Mouse (Mus musculus) effector memory CD4-positive, alpha-beta T cell, adult 7 months (primary cell): Measurements from ENCODE around the gene Flrt1. TPM values are rescaled to one million over a fixed set of nuclear protein-coding genes. Genes with fewer than 3 reads are reported as not detected.

ENCODE experiments used
- polyA plus RNA-seq: library from polyadenylated mRNA; unstranded; fragments of 100-300 nt; shearing (Covaris generic); gene quantifications from one replicate; pipeline ENCODE4 v1.2.1, GENCODE M21; 2017

Gene Flrt1
- 0.11 TPM for polyA plus RNA-seq

GRCm38 (mm10) chr19:7105544-7105943 lies at the start of gene Flrt1:
TSS of gene Flrt1 (minus strand) at chr19:7105729.

GRCm38 (mm10) chr19:7056248-7057087 lies 49.1 kb downstream of the Flrt1 start, which contains the start of gene Macrod1:
TSS of gene Macrod1 (plus strand) at chr19:7056810.

Other genes with a start within 250 kb of the Flrt1 start
- gene Ccdc88b, start 247.5 kb downstream of the Flrt1 start, polyA plus RNA-seq, result 52.3 TPM
- 128 TPM for gene Trmt112, start 196.0 kb downstream of the Flrt1 start, polyA plus RNA-seq
- 157 TPM for gene Prdx5, start 195.6 kb downstream of the Flrt1 start, polyA plus RNA-seq
- gene Esrra, start 183.9 kb downstream of the Flrt1 start, polyA plus RNA-seq, result 17.7 TPM
- not detected for gene Catsperz, start 180.3 kb downstream of the Flrt1 start, polyA plus RNA-seq
- gene Kcnk4, start 171.2 kb downstream of the Flrt1 start, polyA plus RNA-seq, result 1.1 TPM
- 10.4 TPM for gene Bad, start 163.9 kb downstream of the Flrt1 start, polyA plus RNA-seq
- gene Gpr137, start 163.2 kb downstream of the Flrt1 start, polyA plus RNA-seq, result 8.6 TPM
- 89.2 TPM for gene Ppp1r14b, start 130.8 kb downstream of the Flrt1 start, polyA plus RNA-seq
- gene Plcb3, start 129.3 kb downstream of the Flrt1 start, polyA plus RNA-seq, result 10.4 TPM
- gene Fkbp2, start 125.2 kb downstream of the Flrt1 start, polyA plus RNA-seq, result 18.3 TPM
- gene Vegfb, start 118.1 kb downstream of the Flrt1 start, polyA plus RNA-seq, result 7.6 TPM
- gene Dnajc4, start 113.2 kb downstream of the Flrt1 start, polyA plus RNA-seq, result 46.4 TPM
- gene Nudt22, start 109.6 kb downstream of the Flrt1 start, polyA plus RNA-seq, result 13.0 TPM
- gene Trpt1, start 109.6 kb downstream of the Flrt1 start, polyA plus RNA-seq, result 6.6 TPM
- gene Fermt3, start 86.3 kb downstream of the Flrt1 start, polyA plus RNA-seq, result 194 TPM
- 217 TPM for gene Stip1, start 65.8 kb downstream of the Flrt1 start, polyA plus RNA-seq
- 16.7 TPM for gene Macrod1, start 48.9 kb downstream of the Flrt1 start, polyA plus RNA-seq
- gene Otub1, start 100.6 kb upstream of the Flrt1 start, polyA plus RNA-seq, result 58.0 TPM
- 505 TPM for gene Cox8a, start 111.9 kb upstream of the Flrt1 start, polyA plus RNA-seq
- 32.9 TPM for gene Naa40, start 135.5 kb upstream of the Flrt1 start, polyA plus RNA-seq
- 2.9 TPM for gene Rcor2, start 161.6 kb upstream of the Flrt1 start, polyA plus RNA-seq
- gene Mark2, start 236.1 kb upstream of the Flrt1 start, polyA plus RNA-seq, result 160 TPM